Mouse (Mus musculus) adrenal gland, adult 18-20 months (tissue): ENCODE results near the gene Pecam1. TPM values are rescaled to one million over a fixed set of nuclear protein-coding genes. Genes with fewer than 3 reads are reported as not detected.
"Not testable (repeated sequence)": the region's sequence is repeated elsewhere in the genome, so short reads cannot be mapped to it uniquely, and the experiment has no call there.

Experiments
- DNase-seq, 2 experiments: peaks; one replicate each; pipeline ENCODE4 v3.0.0; 2021 to 2022; ENCODE audit warnings: low spot score in 2 of 2
- total RNA-seq, 2 experiments: library from RNA; stranded (reverse); gene quantifications; 1 replicate in 1 of 2; 2 replicates in 1 of 2; pipeline ENCODE4 v1.2.3; 2021

Gene Pecam1
- total RNA-seq, 2 experiments from 2014 or later = 57.1 to 63.6 TPM

DNA sequence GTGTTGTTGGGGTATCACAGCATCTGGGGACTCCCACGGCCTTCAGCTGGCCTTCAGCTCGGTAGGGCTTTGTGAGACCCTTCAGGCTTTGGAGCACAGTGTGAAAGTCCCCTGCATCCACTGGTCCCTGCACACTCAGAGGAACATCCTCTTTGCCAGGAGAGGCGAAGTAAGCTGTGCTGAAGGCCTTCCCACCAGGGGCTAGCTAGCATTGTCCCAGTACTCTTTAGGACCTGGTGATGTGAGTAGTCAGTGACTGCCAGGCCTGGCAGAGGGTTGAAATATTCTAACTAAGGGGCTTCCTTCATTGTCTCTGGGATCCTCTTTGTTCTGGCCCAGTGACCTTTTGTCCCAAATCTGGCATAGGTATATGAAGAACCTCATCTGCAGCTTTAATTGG, 13.8 kb downstream of the Pecam1 start:
- DNase-seq = no peak

DNA sequence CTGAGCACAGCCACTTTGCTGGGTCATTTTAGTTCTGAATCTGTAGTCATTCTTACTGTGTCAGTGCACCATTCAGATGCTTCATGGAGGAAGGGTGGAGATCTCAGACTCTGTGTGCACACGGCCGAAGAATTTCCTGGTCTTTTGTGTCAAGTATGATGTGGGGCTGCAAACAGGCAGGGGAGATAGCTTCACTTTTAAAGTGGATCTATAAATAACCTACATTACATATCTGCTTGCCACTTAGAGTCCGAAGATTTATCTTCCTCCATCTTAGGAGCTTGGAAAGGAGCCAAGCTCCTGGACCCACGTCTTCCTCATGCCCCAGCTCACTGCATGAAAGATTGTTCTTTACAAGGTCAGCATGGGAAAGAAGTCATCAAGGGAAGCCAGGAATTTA, 19.7 kb downstream of the Pecam1 start:
- no peak for DNase-seq

DNA sequence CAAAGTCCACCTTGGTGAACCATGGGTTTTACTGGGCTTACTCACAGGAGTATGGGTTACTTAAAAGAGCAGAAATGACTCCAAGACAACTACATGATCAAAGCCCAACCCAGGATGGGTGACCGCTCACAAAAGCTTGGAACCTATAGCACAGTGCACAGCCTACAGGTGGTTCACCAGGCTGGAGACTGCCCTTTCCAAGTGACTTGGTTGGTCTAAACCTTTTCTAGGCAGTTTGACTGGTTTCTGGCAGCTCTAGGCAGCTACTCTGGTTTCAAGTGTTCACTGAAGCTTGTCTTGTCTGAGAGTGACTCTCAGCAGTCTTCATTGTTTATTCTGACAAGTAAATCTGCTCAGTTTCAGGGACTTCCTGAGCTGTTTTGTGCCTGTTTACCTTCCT, 20.8 kb downstream of the Pecam1 start:
- DNase-seq = no peak

DNA sequence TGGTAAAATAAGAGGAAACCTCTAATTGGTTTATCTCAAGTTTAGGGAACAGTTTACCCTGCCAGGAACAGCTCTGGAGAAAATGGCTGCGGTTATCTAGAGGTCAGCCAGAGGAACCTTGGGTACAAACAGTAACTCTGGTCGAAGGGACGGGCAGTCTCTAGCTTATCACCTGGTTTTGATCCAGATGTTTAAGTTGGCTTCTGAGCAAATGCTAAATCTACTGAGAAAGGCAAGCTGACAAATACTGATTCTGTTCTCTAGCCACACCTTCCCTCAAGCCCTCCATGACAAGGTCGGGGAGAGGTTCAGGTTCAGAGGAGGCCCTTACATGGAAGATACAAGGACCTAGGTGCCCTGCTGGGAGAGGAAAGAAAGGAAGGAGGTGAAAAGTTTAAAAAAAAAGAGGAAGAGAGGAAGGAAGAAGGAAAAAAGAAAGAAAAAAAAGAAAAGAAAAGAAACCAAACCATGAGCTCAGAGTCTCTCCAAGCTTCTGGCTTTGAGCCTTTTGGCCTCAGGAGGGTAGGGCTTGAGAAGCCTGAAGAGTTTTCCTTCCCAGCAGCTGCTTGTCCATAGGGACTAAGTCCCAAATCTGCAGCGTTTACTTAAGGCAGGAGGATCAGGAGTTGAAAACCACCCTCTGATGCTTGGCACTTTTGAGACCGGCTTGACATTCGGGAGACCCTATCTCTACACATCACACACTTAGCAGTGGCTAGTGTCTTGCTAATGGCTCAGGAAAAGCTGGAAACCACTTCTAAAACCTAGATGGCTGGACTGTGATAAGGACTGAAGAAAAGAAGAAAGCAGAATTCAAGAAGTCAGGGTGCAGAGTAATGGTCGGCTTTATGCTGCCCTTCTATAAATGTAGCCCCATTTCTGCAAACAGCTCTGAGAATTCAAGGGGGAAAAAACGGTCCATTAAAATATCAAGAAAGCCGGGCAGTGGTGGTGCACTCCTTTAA, 21.7 kb downstream of the Pecam1 start:
- DNase-seq = no peak

DNA sequence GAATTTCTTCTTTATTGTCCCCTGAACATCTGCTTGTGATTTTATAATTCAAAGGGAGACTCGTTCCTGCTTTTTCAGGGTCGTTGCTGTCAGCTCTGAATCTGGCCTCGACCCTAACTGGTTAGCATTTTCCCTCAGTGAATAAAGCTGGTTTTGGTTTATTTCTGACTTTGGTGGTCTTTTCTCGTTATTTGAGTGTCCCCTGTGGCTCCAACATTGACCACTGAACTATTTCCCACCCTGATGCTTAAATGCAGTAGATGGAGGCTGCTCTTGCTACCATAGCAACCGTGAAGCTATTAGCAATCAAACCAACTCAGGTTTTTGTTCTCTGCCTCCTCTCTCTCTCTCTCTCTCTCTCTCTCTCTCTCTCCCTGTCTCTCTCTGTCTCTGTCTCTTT, 22.5 kb downstream of the Pecam1 start:
- no peak for DNase-seq

DNA sequence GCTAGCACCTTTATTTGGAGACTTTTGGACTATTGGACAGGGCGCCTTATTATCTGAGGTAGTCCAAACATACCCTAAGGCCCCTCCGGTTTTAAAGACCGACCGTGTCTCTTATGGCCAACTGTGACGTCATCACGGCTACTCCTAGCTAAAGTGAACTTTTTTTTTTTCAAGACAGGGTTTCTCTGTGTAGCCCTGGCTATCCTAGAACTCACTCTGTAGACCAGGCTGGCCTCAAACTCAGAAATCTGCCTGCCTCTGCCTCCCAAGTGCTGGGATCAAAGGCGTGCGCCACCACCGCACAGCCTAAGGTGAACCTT, 25.6 kb downstream of the Pecam1 start:
- DNase-seq = not testable (repeated sequence)

DNA sequence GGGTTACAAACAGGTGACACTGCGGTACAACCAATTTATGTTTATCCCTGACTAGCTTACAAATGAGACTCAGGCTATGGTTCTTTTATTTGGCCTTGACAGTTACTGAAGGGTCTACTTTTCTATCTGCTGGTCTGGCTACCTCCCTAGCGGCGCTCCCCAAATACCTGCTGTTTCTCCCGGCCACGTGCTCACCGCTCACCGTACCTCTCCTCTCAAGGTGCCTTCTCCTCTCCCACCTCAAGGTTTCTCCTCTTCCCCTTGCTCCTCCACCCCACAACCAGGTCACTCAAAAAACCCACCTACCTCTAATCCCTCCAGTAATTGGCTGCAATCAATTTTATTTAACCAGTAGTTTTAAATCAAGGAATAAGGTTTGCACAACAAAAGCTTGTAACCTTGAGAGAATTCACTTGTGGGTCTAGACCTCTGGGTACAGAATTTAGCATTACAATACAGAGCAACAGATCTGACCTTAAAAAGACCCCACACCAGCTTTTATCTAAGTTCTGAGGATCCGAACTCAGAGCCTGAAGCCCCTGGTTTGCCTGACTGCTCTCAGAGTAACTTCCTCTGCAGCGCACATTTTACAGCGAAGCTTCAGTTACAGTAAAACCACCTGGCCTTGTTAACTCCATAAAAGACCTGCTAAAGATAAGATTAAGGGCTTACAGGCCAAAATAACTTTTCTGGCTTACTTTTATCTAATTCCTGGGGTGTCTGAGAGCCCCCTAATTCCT, 26.1 kb downstream of the Pecam1 start:
- DNase-seq = no peak

DNA sequence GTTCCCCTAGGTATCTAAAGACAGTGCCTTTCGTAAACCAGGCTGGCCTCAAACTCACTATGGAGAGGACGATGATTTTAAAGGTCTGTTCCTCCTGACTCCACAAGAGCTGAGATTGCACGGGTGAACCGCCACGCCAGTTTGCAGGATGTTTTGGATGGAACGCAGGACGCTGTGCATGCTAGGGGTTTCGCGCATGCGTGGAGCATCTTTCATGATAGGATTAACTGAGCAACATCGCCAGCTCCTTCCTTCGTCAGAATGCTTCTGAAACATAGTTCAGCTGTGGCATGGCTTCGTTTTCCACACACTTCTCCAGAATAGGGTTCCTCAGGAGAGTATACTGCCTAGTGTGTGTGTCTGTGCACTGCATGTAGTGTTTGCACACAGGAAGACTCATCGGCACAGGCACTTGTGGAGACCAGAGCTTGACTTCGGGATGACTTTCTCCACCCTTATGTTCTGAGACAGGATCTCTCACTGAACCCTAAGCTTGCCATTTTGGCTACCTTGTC, 26.8 kb downstream of the Pecam1 start:
- DNase-seq = no peak

DNA sequence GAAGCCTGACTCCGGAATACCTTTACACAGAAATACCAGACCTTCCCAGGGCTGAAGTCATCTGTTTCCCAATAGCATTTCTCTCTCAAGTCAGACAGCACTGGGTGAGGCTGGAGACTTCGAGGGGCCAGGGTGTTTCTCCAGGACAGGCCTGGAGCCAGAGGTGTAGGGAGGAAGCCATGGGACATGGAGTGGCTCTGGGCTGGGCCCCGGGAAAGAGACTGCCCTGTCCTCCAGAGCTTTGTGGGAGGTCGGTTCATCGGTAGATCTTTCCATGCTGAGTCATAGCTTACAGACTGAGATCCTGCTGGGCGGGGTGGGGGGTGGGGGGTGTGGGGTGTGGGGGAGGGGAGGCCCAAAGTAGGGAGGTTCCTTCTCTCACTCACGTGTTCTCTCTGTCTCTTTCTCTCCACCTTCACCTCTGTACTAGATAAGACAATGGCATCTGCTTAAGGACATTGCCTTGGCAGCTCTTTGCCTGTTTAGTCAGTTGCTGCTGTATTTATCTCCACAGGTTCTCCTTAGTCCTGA, 27.5 kb downstream of the Pecam1 start:
- DNase-seq = peak; percentile 39 to 40

DNA sequence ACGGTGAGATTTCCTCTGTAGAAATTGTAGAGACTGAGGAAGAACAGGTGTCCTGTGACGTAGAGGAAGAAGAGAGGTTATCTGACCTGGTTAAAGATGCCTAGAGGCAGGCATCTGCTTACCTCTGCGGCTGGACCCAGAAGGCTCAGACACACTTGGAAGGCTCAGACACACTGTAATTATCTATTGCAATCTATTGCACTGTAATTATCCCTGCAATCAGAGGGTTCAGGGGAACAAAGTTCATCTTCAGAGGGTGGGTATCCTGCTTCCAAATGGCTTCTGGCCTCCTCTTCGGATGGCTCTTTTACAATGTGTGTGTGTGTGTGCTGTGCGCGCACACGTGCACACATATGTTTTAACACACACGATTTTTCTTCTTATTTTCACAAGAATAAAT, 30.0 kb downstream of the Pecam1 start:
- DNase-seq = no peak

DNA sequence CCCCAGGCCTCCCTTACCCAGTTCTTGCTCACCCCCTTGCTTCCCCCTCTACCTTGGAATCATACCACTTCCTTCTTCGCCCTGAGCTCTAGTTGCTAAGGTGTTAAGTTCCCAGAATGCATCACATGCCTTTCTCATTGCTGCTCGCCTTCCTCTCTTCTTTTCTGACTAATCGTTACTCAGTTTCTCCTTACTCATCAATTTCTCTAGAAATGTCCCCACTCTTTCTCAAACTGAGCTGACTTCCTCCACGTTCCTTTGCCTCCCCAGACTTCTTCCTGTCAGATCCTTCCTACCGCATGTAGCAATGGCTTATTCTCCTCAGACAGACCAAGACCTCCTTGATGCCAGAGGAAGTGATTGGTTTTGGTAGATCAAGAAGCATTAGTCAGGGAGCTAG, 33.9 kb downstream of the Pecam1 start:
- DNase-seq = no peak

DNA sequence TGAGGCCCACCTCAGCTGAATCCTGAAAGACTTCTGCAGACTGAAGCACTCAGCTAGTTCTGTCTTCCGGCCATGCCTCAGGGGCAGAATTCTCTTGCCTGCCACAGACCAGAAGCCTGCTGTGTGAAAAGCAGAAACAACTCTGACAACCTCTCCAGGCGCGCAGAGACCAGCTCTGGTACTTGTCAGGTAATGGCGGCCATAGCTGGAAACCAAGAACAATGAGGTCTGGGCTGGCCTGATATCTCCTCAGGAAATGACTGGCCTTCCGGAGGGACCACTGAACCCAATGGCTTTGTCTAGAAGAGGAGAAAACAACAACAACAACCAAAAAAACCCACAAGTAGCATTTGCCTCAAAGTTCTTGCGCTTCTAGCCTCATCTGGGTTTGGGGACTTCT, 35.4 kb downstream of the Pecam1 start:
- no peak for DNase-seq

DNA sequence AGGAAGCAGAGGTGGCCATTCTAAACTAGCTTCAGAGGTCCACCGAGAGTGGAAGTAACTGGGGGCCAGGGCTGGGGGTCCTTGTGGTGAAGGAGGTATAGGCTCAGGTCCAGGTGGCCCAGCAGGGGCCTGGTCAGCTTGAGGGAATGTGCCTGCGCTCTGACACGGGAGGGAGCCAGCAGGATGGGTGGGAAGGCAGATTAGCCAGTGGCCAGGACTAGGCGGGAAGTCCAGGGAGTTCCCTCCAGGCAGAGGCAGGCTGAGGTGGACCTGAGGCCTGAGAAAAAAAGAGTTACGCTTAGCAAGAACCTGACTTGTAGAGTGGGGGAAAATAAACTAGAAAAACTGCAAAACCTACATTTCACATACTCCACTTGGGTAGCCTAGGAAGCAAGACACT, 39.6 kb downstream of the Pecam1 start:
- no peak for DNase-seq

DNA sequence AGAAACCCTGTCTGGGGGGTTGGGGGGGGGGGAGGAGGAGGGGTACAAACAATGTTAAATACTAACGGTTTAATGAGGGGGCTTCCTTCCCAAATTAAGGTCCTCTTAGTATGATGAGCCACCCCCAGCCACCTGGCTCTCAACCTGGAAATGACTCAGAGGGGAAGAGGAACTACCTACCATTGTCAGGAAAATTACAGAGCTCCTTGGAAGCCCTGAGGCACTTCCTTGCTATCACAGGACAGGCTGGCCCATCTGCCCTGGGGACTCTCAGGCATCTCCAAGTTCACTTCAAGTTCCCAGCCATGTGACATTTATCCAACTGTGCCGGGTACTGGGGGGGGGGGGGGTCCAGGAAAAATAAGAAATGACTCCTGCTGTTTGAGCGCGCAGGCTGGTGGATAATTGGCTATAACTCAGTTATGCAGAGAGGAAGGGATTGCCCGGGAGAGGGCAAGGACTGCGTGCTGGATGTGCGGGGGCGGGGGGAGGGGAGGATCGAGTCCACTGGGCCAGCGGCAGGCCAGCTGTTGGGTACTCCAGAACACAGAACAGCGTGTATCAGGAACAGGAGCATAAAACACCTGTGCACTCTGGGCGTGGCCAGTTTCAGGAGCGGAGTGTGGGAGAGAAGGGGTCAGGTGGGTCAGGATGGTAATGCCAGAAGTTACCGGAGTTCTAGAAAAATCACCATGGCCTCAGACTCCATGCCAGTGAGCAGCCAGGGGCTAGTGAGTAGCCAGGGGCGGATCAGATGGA, 41.0 kb downstream of the Pecam1 start:
- no peak for DNase-seq

DNA sequence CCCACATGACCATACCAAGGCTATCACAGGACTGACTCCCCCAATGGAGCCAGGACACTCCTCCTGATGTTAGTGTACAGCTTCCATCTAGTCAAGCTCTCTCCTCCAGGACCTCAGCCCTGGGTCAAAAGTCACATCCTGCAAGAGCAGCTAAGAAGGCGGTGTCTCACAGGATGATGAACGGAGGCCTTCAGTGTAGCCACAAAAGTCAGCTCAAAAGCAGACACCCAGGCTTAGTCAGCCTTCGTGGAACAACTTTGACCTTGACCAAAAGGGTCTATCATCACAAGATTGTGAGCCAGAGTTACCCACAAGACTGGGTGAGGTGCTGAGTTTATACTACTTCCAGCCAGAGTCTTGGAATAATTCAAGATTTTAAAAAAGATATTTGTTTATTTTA, 42.6 kb downstream of the Pecam1 start:
- DNase-seq = peak in 1 of 2 experiments; percentile 26

DNA sequence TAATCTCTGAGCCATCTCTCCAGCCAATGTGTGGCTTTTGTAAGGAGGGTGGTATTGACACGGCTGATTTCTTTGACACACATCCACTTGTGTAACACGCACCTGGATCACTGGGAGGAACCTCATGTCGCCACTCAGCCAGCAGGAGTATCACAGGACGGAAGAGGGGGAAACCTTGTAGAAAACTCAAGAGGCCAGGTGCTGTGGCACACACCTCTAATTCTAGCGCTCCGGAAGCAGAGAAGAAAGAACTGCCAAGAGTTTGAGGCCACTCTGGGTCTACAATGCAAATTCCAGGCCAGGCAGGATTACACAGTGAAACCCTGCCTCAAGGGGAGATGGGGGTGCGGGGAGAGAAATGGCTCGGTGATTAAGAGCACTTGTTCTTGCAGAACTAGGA, 43.3 kb downstream of the Pecam1 start:
- DNase-seq = no peak

DNA sequence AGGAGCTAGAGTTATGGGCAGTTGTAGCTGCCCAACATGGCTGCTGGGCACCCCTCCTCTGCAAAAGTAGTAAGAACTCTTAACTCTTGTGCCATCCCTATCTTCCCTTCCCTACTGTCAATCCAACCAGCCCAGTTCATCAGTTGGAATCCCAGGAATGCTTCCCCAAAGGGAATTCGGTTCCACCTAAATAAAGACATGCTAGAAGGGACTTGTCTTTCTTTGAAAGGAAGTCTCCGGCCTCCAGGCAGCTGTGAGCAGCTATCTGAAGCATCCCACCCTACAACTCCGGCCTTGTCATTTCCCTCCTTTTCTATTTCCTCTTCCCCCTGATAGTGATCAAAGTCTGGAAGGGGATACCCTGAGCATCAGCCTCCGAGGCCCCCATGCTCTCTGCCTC, 44.2 kb downstream of the Pecam1 start:
- no peak for DNase-seq

DNA sequence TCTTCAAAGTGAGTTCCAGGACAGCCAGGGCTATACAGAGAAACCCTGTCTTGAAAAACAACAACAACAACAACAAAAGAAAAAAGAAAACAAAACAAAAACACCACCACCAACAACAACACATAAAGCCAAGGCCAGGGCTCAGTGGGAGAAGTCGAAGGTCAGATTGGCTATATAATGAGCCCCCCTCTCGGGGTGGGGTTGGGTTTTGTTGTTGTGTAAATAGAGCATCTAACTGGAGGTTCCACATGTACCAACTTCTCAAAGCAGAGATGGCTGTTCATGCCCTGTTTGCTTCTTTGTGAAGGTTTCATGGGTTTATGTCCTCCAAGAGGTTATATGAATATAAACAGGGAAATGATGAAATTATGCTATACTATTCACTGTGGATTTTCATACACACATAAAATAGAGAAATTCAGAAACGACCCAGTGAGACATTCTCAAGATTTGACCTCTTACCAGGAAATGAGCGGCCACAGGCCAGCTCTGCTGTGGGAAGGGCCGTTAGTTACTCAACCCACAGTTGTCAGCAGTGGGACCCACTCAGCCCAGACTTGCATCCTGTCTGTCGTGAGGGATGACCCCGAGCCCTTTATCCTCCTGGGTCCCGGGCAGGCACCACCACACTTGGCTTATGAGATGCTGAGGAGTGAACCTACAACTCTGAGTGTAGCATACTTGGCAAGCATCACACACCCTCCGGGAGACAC, 45.9 kb downstream of the Pecam1 start:
- no peak for DNase-seq

DNA sequence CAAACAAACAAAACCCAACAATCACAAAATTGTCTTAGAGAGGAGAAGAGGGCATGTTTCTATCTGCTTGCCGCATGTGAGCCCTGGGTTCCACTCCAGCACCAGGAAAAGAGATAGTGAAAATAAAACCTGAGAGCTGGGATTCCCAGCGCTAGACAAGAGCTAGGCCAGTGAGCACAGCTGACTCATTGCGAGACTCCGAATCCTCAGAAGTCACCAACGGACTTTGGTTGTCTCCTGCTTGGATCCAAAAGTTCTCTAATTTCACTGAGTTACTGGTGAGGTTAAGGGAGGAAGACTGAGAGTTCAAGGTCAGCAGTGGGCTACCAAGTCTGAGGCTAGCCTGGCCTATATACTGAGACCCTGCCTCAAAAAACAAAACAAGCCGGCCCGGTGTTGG, 46.5 kb downstream of the Pecam1 start:
- no peak for DNase-seq

DNA sequence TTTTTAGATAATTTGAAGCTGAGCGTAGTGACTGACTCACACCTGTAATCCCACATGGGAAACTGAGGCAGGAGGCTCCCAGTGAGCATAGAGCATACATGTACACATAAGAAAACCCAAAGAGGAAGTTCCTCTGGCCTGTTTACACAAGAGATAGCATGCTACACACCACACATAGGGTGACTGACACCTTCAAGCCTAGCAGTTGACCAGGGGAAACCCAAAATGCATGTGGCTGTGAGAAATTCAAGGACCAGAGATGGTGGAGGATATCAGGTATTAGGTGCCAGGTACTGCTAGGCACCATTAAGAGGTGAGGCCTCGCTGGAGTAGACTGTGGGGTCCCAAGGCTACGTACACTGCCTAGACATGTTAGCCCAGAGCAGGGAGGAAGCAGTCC, 47.8 kb downstream of the Pecam1 start:
- no peak for DNase-seq

DNA sequence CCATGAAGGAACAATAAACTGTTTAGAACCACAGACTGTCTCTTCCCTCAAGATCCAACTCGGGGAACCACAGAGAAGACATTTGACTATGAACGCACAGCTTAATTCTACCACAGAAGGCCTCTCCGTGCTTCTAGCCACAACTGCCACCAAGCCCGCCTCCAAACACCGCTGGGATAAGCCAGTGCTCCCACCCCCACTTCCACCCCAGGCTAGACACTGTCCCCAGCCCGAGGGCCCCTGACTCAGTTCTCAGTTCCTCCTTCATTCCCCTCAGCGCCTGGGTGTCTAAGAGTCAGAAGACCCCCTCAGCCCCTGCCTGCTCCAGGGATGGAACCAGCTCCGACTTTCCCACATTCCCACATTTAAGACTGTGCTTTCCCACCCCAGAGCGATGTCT, 48.8 kb downstream of the Pecam1 start:
- no peak for DNase-seq
